Mouse (Mus musculus) megakaryocyte-erythroid progenitor cell, adult 5 weeks (primary cell): Measurements from ENCODE around the gene Olfr1198. TPM values are rescaled to one million over a fixed set of nuclear protein-coding genes. Genes with fewer than 3 reads are reported as not detected.

Experiments used
- polyA plus RNA-seq: library from polyadenylated mRNA; stranded (reverse); fragments of >175 nt; gene quantifications from 2 replicates; pipeline ENCODE4 v1.2.3, GENCODE M21; 2012

Olfr1198 gene
- polyA plus RNA-seq: not detected in 2 replicates

DNA sequence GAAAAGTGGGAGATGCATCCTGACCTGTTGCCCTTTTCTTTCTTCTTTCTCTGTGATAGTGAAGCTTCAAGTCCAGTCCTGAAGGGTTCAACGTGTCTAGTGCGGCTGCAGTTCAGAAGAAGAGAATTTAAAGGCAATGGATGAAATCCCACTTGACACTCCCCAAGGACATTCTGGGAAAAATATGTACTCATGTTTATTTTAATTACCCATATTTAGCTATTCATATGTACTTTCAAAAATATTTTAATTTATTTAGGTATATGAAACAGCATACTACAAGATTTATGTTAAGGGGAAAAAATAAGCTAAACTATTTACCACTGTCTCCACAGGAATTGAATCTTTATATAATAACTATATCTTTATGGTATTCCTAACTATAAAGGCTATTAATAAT is at the start of gene Olfr1198:
TSS of gene Olfr1198 (minus strand) at position 101 of the 400 bp plus-strand sequence.

DNA sequence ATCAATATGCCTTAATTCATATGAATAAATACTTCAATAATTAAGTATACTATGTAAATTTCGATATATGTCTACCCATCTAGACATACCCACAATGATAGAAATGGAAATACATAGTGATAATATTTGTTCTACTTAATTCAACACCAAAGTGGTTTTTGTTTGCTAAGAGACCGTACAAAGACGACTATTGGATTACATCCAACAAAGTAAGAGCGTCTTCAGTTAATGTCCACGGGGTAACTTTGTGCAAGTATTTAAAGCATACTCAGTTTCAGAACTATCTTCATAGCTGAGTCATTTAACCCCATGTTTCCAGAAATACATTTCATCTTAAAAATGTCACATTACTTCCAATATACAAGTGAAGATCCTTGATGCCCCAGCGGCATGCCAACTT is 41.6 kb upstream of the Olfr1198 start, which contains the start of gene Olfr1201:
TSS of gene Olfr1201 (plus strand) at position 301 of the 400 bp plus-strand sequence.

DNA sequence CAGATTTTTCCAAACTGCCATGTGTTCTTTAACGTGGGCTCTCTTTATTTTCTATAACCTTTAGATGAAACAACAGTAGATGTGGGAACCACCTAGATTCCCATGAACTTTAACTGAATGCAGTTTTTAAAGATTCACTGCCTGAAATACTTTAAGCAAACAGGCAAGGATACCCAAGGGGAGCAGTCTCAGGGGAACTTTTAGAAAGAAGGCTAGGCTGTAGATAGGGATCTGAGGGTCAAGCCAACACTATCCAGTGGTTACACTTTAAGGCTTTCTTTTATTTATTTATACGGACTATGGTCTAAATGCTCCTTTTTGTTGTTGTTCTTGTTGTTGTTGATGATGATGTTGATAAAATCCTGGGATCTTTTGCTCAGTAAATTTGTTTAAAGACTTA is 19.2 kb upstream of the Olfr1198 start, which contains the start of gene Olfr1200:
TSS of gene Olfr1200 (minus strand) at position 101 of the 400 bp plus-strand sequence.

DNA sequence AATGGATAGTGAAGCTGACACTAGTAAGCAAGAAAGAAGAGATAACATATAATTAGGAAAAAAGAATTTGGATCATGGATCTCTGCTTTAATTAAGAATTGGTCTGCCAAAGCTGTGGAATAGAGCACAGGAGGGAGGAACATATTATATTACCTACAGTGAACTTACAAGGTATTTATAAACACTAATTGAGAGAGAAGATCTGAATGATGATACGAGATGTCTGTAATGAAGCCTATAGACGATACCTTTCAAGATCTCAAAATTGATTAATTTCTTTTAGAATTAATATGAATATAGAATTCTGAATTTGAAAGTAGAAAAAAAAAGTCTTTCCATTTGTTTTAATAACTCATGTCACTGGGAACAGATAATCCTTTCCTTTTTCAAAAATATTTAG is 9.2 kb upstream of the Olfr1198 start, which contains the start of gene Olfr1199:
TSS of gene Olfr1199 (minus strand) at position 101 of the 400 bp plus-strand sequence.

DNA sequence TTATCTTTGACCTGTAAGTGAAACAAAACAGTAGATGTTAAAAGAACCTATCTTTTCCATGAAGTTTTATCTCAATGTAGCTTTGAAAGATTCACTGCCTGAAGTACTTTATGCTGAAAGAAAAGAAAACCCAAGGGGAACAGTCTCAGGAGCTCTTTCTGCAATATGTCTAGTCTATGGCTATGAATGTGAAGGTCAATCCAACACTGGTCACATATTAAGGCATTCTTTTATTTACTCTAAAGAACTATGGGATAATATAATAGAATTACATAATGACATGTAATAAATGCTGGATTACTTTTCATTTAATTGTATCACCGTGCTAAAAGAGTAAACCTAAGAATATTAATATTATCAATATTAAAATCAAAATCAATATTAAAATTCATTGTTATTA is 18.9 kb downstream of the Olfr1198 start, which contains the start of gene Olfr1197:
TSS of gene Olfr1197 (minus strand) at position 101 of the 400 bp plus-strand sequence.

DNA sequence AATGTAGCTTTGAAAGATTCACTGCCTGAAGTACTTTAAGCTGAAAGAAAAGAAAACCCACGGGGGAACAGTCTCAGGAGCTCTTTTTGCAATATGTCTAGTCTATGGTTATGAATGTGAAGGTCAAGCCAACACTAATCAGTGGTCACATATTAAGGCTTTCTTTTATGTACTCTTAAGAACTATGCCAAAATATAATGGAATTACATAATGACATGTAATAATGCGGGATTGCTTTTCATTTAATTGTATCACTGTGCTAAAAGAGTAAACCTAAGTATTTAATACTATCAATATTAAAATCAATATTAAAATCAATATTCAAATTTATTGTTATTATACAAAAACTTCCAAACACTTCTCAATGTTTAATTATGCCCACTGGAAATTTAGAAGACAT is 46.7 kb downstream of the Olfr1198 start, which contains the start of gene Olfr1196:
TSS of gene Olfr1196 (minus strand) at position 101 of the 400 bp plus-strand sequence.

Other genes with a start within 250 kb of the Olfr1198 start
- gene Olfr1186, start 232.8 kb downstream of the Olfr1198 start, polyA plus RNA-seq: not detected in 2 replicates
- not detected in 2 replicates for gene Olfr1188, start 194.4 kb downstream of the Olfr1198 start, polyA plus RNA-seq
- gene Olfr1189, start 164.9 kb downstream of the Olfr1198 start, polyA plus RNA-seq: not detected in 2 replicates
- gene Olfr1191-ps1, start 110.8 kb downstream of the Olfr1198 start, polyA plus RNA-seq: not detected in 2 replicates
- not detected in 2 replicates for gene Olfr1192-ps1, start 102.9 kb downstream of the Olfr1198 start, polyA plus RNA-seq
- not detected in 2 replicates for gene Olfr1193, start 75.7 kb downstream of the Olfr1198 start, polyA plus RNA-seq
- gene Olfr1195, start 62.2 kb downstream of the Olfr1198 start, polyA plus RNA-seq: not detected in 2 replicates
- not detected in 2 replicates for gene Olfr1196, start 46.8 kb downstream of the Olfr1198 start, polyA plus RNA-seq
- gene Olfr1197, start 19.0 kb downstream of the Olfr1198 start, polyA plus RNA-seq: not detected in 2 replicates
- gene Olfr1199, start 9.1 kb upstream of the Olfr1198 start, polyA plus RNA-seq: not detected in 2 replicates
- 0.01 TPM in 1 of 2 replicates, not detected in the other for gene Olfr1200, start 19.1 kb upstream of the Olfr1198 start, polyA plus RNA-seq
- not detected in 2 replicates for gene Olfr1201, start 41.7 kb upstream of the Olfr1198 start, polyA plus RNA-seq
- not detected in 2 replicates for gene Olfr1202, start 63.1 kb upstream of the Olfr1198 start, polyA plus RNA-seq
- not detected in 2 replicates for gene Olfr1205, start 78.4 kb upstream of the Olfr1198 start, polyA plus RNA-seq
- not detected in 2 replicates for gene Olfr1204, start 97.9 kb upstream of the Olfr1198 start, polyA plus RNA-seq
- gene Olfr1206, start 111.9 kb upstream of the Olfr1198 start, polyA plus RNA-seq: not detected in 2 replicates
- 0.03 TPM in 1 of 2 replicates, not detected in the other for gene Olfr1208, start 150.9 kb upstream of the Olfr1198 start, polyA plus RNA-seq
- gene Olfr1209, start 163.8 kb upstream of the Olfr1198 start, polyA plus RNA-seq: not detected in 2 replicates
- gene Olfr1211, start 186.7 kb upstream of the Olfr1198 start, polyA plus RNA-seq: 0.02 and 0.03 TPM in 2 replicates
- gene Olfr1212, start 202.6 kb upstream of the Olfr1198 start, polyA plus RNA-seq: not detected in 2 replicates
- not detected in 2 replicates for gene Gm13762, start 228.9 kb upstream of the Olfr1198 start, polyA plus RNA-seq
- not detected in 2 replicates for gene Olfr1214, start 241.3 kb upstream of the Olfr1198 start, polyA plus RNA-seq